Mouse (Mus musculus) forebrain, embryonic 11.5 days (tissue): Measurements from ENCODE around the gene Snrnp70. TPM values are rescaled to one million over a fixed set of nuclear protein-coding genes. Genes with fewer than 3 reads are reported as not detected.

Source experiments
- ATAC-seq: fragments of 200-750 bp; cut with Nextera tagmentation; replicated peaks from 2 replicates; pipeline ENCODE4 v1.8.0; 2017; ENCODE audit warnings: moderate TSS enrichment; ENCODE audit not compliant: low FRiP score
- DNase-seq: peaks from one replicate; pipeline ENCODE4 v3.0.0-alpha.2; 2017; ENCODE audit warnings: low spot score
- H3K27ac ChIP-seq: fragments of 300-500 bp; sonication (generic); 2 replicates; pipeline ENCODE4 v1.5.1; 2014; ENCODE audit warnings: low read depth, low read length
- H3K27me3 ChIP-seq: fragments of 300-500 bp; sonication (generic); 2 replicates; pipeline ENCODE4 v1.6.1; 2014; ENCODE audit warnings: mild to moderate bottlenecking, low read length, mixed read lengths; ENCODE audit not compliant: control insufficient read depth, insufficient read depth
- H3K36me3 ChIP-seq: fragments of 300-500 bp; sonication (generic); 2 replicates; pipeline ENCODE4 v1.6.1; 2014; ENCODE audit warnings: mild to moderate bottlenecking, low read length, moderate library complexity, mixed read lengths; ENCODE audit not compliant: control insufficient read depth, insufficient read depth
- H3K4me1 ChIP-seq: fragments of 300-500 bp; sonication (generic); replicated peaks from 2 replicates; pipeline ENCODE4 v1.6.1; 2014; ENCODE audit warnings: low read length, mixed read lengths; ENCODE audit not compliant: control insufficient read depth, insufficient read depth
- H3K4me2 ChIP-seq: fragments of 300-500 bp; sonication (generic); 2 replicates; pipeline ENCODE4 v1.6.1; 2014; ENCODE audit warnings: low read depth, mild to moderate bottlenecking, low read length, moderate library complexity, mixed read lengths; ENCODE audit not compliant: severe bottlenecking
- H3K4me3 ChIP-seq: fragments of 300-500 bp; sonication (generic); 2 replicates; pipeline ENCODE4 v1.5.1; 2014; ENCODE audit warnings: low read depth, low read length
- H3K9ac ChIP-seq: fragments of 300-500 bp; sonication (generic); 2 replicates; pipeline ENCODE4 v1.6.1; 2014; ENCODE audit warnings: low read length
- H3K9me3 ChIP-seq: fragments of 300-500 bp; sonication (generic); 2 replicates; pipeline ENCODE4 v1.6.1; 2016; ENCODE audit warnings: low read length, mixed read lengths; ENCODE audit not compliant: control insufficient read depth
- WGBS: fragments of 180-500 bp; shearing (Covaris S2); extraction: QIAGEN DNeasy Blood & Tissue Kit; methylation state at CpG from one replicate; pipeline ENCODE4 v1.1.7; 2014; 5-methylcytosine and 5-hydroxymethylcytosine counted together
- polyA plus RNA-seq: library from polyadenylated mRNA; unstranded; fragments of >200 nt; fragmentation: Nextera tagmentation; extraction: Ambion mirVana; gene quantifications from 2 replicates; pipeline ENCODE4 v1.2.1, GENCODE M21; 2014

Gene Snrnp70
- polyA plus RNA-seq, 1 experiment from 2014 or later: 79.8 TPM

DNA sequence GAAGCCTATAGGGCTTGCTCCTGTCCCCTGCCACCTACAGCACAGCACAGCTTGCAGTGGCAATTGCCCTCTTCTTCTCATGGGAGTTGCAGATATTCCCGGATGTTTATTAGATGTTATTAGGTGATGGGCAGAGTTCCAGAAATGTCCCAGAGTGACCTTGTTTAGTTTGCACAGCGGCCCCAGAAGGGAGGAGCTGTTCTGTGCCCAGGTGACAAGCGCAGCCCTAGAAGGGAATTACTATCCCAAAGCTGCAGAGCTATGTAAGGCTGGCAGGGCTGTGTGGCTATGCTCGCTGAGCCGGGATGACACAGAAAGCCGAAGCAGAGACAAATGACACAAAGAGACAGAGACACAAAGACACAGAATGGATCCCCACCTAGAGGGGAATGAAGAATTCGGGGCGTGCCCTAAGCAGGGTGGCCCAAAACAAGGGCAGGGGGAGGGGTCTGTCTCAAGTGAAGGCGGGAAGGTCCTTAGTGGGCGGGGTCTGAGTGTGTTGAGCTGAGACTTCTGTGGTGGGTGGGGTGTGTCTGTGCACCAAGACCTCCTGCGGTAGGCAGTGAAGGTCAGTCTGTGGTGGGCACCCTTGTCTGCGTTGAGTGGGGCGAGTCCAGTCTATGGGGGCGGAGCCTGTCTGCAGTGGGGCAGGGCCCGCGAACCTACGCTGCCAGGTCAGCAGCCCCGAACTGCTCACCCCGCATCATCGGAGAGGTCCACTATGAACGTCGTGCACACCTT lies 62.7 kb downstream of the Snrnp70 start:
- Histone ChIP-seq H3K4me1 (peaks cover 5% of the 10 kb centered on the region), H3K27me3 (0 out of 2 replicates have a peak, but pooled peaks cover 6% of the 10 kb centered on the region), H3K27ac (no peak overlapping the region), H3K4me2 (peak overlapping the region; percentile 96), H3K9ac (peak overlapping the region; percentile 66), H3K9me3 (no peaks in the 10 kb centered on the region), H3K36me3 (no peaks in the 10 kb centered on the region), H3K4me3 (peak overlapping the region; percentile 57)
- DNase-seq (peak; percentile 71), ATAC-seq (peak; percentile 40)
- WGBS: 5% methylated on average over 22 of the region's 22 CpGs

DNA sequence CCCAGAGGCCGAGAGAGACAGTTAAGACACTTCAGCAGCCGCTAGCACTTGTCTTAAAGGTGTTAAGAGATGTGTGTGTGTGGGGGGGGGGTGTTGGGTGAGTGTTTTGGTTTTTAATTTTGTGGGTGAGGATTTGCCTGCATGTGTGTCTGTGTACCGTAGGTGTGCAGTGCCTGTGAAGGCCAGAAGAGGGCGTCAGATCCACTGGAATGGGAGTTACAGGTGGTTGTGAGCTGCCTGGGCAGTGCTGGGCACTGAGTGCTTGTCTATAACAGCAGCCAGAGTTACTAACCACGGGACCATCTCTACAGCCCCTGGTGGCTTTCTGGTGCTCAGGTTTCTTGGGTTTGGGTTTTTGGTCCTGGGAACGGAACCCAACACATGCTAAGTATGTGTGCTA lies 64.0 kb downstream of the Snrnp70 start:
- 76% methylated on average over 6 of the region's 6 CpGs for whole genome bisulfite sequencing
- H3K4me1 ChIP-seq: peaks cover 5% of the 10 kb centered on the region
- DNase-seq: no peak

DNA sequence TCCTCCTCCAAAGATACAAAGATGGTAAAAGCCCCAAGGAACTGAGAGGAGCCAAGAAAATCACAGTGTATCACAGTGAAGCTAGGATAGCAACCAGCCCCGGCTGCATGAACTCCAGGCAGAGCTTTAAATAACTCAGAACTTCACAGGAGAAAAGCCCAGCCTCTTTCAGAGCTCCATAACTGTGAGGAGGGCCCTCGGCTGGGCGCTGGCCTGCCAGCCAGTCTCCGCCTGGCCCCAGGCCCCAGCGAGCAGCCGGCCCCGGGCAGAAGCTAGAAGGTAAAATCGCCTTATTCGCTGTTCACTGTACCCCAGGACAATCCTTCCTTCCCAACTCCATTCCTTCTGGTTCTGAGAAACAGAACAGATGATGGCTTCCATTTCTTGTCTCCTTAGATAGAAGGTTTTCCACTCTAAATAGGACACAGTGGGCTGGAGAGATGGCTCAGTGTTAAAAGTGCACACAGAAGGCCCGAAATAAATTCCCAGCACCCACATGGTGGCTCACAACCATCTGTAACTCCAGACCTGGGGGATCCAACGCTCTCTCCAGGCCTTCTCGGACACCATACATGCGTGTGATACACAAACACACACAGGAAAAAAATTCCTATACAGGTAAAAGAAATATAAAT lies 66.6 kb downstream of the Snrnp70 start:
- no peak overlapping the region for H3K27ac ChIP-seq
- no peak overlapping the region for H3K4me2 ChIP-seq
- 84% methylated on average over 13 of the region's 13 CpGs for WGBS
- no peaks in the 10 kb centered on the region for H3K27me3 ChIP-seq
- DNase-seq (no peak), ATAC-seq (no peak)
- H3K9me3 ChIP-seq: no peaks in the 10 kb centered on the region
- H3K36me3 ChIP-seq: no peaks in the 10 kb centered on the region
- H3K9ac ChIP-seq: no peak overlapping the region
- H3K4me3 ChIP-seq: no peak overlapping the region
- peaks cover 5% of the 10 kb centered on the region for H3K4me1 ChIP-seq

More for the DNA sequence above, 64.0 kb downstream of the Snrnp70 start:
- Histone ChIP-seq H3K4me2 (no peak overlapping the region), H3K36me3 (no peaks in the 10 kb centered on the region), H3K4me3 (no peak overlapping the region), H3K9ac (no peak overlapping the region), H3K27me3 (0 out of 2 replicates have a peak, but pooled peaks cover 3% of the 10 kb centered on the region), H3K9me3 (no peaks in the 10 kb centered on the region), H3K27ac (no peak overlapping the region)
- no peak for ATAC-seq

Other genes with a start within 250 kb of the Snrnp70 start
- gene Pih1d1, start 241.4 kb downstream of the Snrnp70 start, polyA plus RNA-seq: 95.9 and 110 TPM in 2 replicates
- 44.0 and 44.1 TPM in 2 replicates for gene Aldh16a1, start 241.2 kb downstream of the Snrnp70 start, polyA plus RNA-seq
- gene Slc17a7, start 231.8 kb downstream of the Snrnp70 start, polyA plus RNA-seq: 3.6 and 4.6 TPM in 2 replicates
- 0.13 and 0.33 TPM in 2 replicates for gene Gfy, start 216.2 kb downstream of the Snrnp70 start, polyA plus RNA-seq
- not detected in 2 replicates for gene Pth2, start 214.7 kb downstream of the Snrnp70 start, polyA plus RNA-seq
- gene Ccdc155, start 190.8 kb downstream of the Snrnp70 start, polyA plus RNA-seq: 0.83 and 0.90 TPM in 2 replicates
- gene Dkkl1, start 183.6 kb downstream of the Snrnp70 start, polyA plus RNA-seq: 0.48 TPM in 1 of 2 replicates, not detected in the other
- 297 and 318 TPM in 2 replicates for gene Tead2, start 180.0 kb downstream of the Snrnp70 start, polyA plus RNA-seq
- gene Cd37, start 156.6 kb downstream of the Snrnp70 start, polyA plus RNA-seq: 0.60 and 1.1 TPM in 2 replicates
- gene Slc6a16, start 154.7 kb downstream of the Snrnp70 start, polyA plus RNA-seq: 0.36 TPM in 1 of 2 replicates, not detected in the other
- gene Slc6a21, start 118.2 kb downstream of the Snrnp70 start, polyA plus RNA-seq: not detected in 2 replicates
- 5.6 and 6.8 TPM in 2 replicates for gene Trpm4, start 62.0 kb downstream of the Snrnp70 start, polyA plus RNA-seq
- not detected in 2 replicates for gene Hrc, start 60.5 kb downstream of the Snrnp70 start, polyA plus RNA-seq
- gene Ppfia3, start 28.7 kb downstream of the Snrnp70 start, polyA plus RNA-seq: 11.6 and 13.0 TPM in 2 replicates
- 0.48 and 1.5 TPM in 2 replicates for gene Lin7b, start 25.2 kb downstream of the Snrnp70 start, polyA plus RNA-seq
- not detected in 2 replicates for gene Kcna7, start 9.9 kb upstream of the Snrnp70 start, polyA plus RNA-seq
- 0.33 and 0.67 TPM in 2 replicates for gene Ntf5, start 18.0 kb upstream of the Snrnp70 start, polyA plus RNA-seq
- gene Lhb, start 25.1 kb upstream of the Snrnp70 start, polyA plus RNA-seq: not detected in 2 replicates
- gene Gys1, start 39.1 kb upstream of the Snrnp70 start, polyA plus RNA-seq: 37.0 and 37.6 TPM in 2 replicates
- gene Ruvbl2, start 42.4 kb upstream of the Snrnp70 start, polyA plus RNA-seq: 175 and 183 TPM in 2 replicates
- 4,947 and 5,145 TPM in 2 replicates for gene Ftl1, start 64.1 kb upstream of the Snrnp70 start, polyA plus RNA-seq
- 192 and 202 TPM in 2 replicates for gene Bax, start 71.2 kb upstream of the Snrnp70 start, polyA plus RNA-seq
- gene Tulp2, start 86.1 kb upstream of the Snrnp70 start, polyA plus RNA-seq: 0.13 and 0.29 TPM in 2 replicates
- gene Gm45808, start 91.1 kb upstream of the Snrnp70 start, polyA plus RNA-seq: not detected in 2 replicates
- gene Dhdh, start 93.1 kb upstream of the Snrnp70 start, polyA plus RNA-seq: 4.3 and 4.6 TPM in 2 replicates
- 90.4 and 109 TPM in 2 replicates for gene Nucb1, start 114.7 kb upstream of the Snrnp70 start, polyA plus RNA-seq
- gene Ppp1r15a, start 130.5 kb upstream of the Snrnp70 start, polyA plus RNA-seq: 17.4 and 17.8 TPM in 2 replicates
- gene Plekha4, start 130.6 kb upstream of the Snrnp70 start, polyA plus RNA-seq: 0.80 and 1.5 TPM in 2 replicates
- 0.25 and 1.2 TPM in 2 replicates for gene Hsd17b14, start 159.2 kb upstream of the Snrnp70 start, polyA plus RNA-seq
- 24.8 and 25.7 TPM in 2 replicates for gene Bcat2, start 174.4 kb upstream of the Snrnp70 start, polyA plus RNA-seq
- not detected in 2 replicates for gene Fgf21, start 219.7 kb upstream of the Snrnp70 start, polyA plus RNA-seq
- gene Fut1, start 221.5 kb upstream of the Snrnp70 start, polyA plus RNA-seq: not detected in 2 replicates
- gene Izumo1, start 226.1 kb upstream of the Snrnp70 start, polyA plus RNA-seq: not detected in 2 replicates
- 6.5 and 7.3 TPM in 2 replicates for gene Rasip1, start 231.7 kb upstream of the Snrnp70 start, polyA plus RNA-seq
- gene Mamstr, start 244.2 kb upstream of the Snrnp70 start, polyA plus RNA-seq: 1.7 and 3.3 TPM in 2 replicates